Mouse (Mus musculus) kidney, postnatal 25 days (tissue): ENCODE data around the gene Snph.

Experiments used
- DNase-seq, 2 experiments: peaks; one replicate each; pipeline ENCODE4 v3.0.0; 2021; ENCODE audit warnings: mixed read lengths in 2 of 2

The Snph gene

DNA sequence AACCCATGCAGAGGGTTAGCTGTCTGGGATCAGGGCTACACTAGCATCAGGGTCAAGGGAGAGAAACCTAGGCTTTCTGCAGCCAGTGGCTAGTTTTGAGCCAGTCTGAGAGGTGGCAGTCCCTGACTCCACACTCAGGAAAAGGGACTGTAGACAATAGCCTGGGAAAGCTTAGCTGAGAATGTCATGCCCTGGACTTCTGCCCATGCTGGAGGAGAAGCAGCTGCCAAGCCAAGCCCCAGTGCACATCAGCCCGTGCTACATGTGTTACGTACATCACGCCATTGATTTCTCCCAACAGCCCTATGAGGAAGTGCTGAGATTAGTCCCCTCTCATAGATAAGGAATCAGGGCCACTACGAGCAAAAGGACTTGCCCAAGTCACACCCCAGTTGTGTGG, 30.3 kb downstream of the Snph start:
- no peak for DNase-seq

DNA sequence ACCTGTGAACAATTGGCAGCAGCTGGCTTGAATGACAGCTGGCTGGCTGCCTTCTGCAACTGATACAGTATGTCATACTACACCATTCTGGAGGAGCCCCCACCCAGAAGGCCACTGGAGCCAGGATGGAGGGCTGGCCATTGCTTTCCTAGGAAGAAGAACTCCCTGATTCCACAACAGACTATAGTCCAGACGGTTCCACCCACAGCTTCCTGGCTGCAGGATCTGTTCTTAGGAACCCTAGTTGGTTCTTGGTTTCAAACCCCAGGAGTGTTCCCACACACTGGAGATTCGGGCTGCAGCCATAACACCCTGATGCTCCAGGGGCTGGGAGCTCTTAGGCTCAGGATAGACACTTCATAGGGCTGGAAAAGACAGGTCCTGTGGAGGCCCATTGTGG, 34.3 kb downstream of the Snph start:
- DNase-seq = no peak

DNA sequence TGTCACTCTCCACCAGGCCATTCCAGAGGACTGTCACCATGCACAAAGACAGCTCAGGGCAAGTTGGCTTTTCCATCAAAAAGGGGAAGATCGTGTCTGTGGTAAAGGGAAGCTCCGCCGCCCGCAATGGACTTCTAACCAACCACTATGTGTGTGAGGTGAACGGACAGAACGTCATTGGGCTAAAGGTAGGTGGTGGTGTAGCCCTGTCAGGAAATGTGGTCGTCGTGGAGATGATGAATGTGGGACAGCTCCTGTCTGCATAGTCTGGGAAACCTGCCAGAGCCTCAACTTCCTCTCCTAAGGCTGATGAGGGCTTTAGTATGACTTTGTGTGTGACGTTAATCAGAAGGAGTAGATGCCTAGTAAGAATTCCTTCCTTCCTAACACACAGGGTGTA, 45.1 kb downstream of the Snph start:
- DNase-seq = peak in 1 of 2 experiments; percentile 36

DNA sequence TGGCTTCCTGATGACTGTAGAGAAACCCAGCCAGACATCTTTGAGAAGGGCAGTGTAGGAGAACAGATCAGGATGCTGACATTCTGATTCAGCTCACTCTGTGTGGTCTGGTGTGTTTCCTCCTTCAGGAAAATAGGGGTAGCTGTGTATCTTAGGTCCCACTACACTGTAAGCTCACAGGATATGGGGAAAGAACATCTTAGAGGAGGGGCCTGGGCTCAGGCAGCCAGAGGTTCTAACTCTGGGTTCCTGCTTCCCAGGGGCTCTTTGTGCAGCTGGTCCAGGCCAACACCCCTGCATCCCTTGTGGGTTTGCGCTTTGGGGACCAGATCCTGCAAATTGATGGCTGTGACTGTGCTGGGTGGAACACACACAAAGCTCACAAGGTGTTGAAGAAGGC, 45.6 kb downstream of the Snph start:
- DNase-seq = no peak

DNA sequence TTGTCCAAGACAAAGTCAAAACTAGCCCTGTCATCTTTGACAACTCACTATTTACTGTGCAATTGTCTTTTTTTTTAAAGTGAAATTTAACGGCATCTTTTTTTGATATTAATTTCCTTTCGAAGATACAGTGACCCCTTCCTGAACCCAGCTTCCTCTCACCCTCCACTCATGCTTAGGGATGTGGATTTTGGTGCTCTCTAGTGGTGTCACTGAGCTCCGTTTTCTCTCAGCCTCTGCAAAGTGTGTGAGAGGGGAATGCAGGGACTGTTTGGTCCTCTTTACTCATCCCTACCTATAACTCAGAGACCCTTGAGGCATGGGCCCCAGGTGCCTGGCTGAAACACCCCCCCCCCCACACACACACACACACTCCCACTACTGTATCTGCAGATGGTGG, 46.5 kb downstream of the Snph start:
- DNase-seq = no peak

DNA sequence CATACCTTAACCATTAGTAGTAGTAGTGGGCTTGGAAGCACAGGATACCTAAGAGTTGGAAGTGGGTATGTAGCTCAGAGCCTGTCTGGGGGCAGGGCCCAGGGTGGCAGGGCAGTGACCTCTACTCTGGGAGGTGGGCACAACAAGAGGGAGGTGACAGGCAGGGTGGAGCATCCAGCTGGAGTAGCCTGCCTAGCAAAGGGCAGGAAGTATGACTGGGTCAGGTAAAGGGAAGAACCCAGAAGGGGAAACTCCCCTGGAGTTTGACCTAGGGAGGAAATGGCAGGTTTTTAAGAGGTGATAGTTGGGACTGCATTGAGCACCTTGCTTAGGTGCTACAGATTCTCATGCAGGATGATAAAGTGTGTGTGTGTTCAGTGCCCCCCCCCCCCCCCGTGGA, 51.4 kb downstream of the Snph start:
- no peak for DNase-seq

DNA sequence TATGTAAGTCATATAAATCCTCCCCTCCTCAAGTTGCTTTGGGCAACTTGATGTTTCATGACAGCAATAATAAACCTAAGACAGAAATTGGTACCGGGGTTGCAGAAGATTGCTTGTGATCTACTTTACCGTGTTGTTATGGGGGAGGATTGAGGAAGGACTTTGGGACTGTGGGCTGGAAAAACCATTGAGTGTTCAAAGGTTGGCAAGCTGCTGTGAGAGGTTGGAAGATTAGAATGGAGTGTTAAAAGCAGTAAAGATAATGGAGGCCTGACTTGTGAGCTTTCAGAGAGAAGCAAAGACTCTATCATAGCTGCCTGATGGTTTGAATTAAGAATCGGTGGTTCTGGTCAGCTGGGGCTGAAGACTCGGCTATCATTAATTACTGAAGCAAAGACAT, 53.2 kb downstream of the Snph start:
- no peak for DNase-seq

DNA sequence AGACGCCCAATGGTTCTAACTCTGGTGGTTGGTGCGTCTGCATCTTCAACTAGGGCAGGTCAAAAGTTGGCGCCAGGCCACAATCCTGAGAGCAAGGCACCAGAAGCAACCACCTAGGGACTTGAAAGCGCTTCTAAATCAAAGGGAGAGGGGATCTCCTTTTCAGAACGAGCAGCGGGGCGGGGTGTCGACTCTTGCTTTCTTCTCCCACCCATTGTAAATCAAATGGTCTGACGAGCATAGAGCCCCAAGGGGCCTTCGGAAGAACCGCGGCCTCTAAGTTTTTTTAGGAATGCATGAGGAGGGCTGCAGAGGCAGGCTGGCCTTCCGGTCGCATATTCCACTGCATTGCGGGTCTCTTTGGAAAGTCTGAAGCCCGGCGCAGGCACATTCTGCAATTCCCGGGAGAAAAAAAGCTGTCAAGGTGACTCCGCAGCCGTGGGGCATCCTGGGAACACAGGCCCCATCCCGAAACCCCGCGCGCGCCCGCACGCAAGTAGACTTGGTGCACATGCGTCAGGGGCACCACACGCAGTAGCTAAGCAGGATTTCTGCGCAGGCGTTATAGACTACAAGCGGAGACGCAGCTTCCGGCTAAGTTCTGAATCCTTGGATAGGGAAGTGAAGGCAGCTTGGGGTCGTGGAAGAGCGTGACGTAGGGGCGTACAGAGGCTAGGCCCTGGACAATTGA, 56.5 kb downstream of the Snph start:
- peak; percentile 90 to 95 for DNase-seq

DNA sequence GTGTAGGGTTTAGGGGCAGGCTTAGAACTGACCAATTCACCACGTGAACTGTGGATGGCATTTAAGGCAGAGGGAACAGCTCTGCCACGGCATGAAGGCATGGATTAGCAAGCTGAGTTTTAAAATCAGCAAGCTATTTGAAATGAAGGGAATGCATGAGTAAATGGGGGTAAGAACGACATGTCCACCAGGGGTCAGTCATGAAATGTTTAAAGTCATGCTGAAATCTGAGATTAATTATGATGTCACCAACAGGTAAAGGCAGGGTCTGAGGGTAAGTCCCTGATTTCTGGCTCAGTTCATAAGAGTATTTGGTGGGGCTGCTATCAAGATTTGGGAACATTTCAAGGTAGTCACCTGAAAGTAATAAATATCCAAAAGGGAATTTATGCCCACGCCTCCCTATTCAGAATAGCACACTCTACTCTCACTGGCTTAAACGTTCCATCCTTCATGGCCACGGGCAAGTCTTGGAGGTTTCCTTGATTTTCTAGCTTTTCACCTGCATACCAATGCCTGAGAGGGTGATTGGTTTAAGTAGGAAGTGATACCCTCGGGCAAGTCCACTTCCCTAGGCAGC, 57.2 kb downstream of the Snph start:
- peak in 1 of 2 experiments; percentile 52 for DNase-seq

DNA sequence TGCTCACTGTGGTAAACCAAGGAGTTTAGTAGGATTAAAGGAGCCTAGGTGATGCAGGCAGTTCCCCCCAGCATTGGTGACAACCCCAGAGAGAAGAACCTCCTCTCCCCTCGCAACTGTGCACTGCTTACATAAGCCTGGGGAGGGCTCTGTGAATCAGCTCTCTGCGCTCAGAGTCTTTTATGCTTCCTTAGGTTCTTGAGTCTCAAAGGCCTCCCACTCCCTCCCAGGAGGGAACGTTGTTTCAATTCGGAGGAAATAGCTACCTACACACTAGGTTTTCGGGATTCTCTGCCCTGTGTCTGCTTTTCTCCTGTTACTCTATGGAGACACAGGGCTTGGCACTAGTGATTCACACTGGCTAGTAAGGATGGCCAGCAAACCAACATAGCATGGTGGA, 57.8 kb downstream of the Snph start:
- DNase-seq = no peak

DNA sequence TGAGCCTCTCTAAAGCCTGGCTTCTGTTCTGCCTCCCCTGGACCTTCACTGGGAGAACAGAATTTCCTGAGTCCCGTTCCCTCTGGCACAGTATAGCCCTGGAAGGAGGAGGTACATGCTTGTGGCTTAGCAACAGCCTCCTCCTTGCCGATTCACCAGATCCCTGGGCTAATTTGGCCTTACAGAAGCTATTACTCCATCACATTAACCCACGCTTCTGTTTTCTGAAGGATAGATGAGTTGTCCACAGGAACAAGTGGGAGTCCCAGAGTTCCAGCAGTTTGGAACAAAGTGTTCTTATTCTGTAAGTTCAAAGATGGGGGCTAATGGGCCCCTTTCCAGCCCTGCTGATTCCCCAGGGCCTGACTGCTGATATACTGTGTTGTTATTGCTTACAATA, 58.7 kb downstream of the Snph start:
- no peak for DNase-seq

DNA sequence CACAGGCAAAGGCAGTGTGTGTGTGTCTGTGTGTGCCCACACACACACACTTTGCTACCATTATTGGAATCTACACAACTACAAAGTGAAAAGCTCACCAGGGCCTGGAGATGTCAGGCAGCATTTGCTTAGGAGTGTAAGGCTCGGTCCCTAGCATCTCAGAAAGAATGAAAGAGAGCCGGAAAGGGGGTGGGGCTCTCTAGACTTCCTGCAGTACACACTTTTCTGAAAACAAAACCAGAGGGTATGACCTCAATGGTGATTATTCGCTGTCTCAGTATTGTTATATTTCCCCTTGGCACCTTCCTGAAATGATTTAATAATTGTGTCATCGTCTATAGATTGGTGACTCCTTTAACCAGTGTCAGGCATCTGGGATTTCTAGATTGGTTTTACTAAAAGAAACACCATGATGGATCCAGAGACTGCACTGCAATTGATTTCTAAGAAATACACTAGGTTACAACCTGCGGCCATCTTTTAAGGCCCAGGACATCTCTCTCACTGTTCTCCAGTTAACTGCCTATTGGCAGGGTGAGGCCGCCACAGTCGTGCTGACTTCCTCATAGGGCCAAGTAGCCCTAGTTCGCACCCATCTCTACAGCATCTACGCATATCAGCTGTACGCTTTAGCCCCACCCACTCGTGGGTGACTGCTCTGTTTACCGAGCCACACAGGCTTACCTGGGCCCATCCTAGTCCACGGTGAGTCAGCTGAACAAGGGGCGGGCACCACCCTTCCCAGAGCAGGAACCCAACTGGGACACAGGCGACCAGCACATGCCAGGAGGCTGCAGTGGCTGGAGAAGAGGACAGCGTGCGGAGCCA, 60.3 kb downstream of the Snph start, which contains the start of gene Sdcbp2:
TSS of gene Sdcbp2 (plus strand) at position 750 of the 828 bp plus-strand sequence.
- no peak for DNase-seq

DNA sequence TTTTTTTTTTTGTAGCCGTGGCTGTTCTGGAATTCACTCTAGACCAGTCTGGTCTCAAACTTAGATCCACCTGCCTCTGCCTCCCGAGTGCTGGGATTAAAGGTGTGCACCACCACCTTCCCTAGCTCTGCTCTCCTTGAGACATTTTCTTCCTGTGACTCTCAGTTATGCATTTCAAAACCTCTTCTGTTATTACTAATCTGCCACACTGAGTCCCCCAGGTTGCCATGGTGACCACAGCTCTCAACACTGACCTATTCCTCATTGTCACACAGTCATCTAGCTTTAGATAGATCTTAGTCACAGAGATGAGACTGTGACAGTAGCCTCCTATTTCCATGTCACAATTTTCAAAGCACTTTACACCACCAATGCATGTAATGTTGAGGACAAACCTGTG, 62.9 kb downstream of the Snph start:
- no peak for DNase-seq

DNA sequence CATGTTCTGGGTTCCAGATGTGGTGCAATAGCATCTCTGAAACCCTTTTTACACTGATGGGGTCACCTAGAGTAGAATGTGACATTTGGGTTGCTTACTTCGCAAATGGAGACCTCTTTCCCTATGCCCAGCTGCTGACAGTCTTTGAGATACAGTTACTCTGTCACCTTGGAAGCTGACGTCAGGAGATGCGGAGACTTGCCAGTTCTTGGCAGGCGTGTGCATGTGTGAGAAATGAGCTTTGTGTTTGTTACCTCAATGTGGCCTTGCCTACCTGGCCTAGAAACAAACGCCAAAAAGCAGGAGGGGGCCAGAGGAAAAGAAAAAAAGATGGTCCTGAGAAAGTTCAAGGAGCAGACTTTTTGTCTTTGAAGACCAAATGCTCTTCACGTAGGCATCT, 65.5 kb downstream of the Snph start:
- DNase-seq = no peak

DNA sequence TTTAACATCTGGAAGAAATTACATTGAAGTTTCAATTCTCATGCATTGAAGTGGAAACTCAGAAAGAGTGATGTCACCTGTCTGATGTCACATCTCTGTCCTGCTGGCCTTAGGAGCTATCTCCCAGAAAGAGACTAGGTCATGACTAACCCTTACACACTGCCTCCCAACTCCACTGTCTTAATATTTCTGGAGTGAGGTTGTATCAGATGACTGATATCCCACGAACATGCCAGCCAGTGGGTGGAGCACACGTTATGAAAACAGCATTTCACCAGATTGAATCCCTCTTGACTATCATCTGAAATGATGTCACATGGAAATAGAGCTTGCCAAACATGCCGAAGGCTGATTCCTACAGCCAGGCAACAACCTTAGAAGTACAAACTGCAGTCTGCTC, 67.4 kb downstream of the Snph start:
- no peak for DNase-seq

DNA sequence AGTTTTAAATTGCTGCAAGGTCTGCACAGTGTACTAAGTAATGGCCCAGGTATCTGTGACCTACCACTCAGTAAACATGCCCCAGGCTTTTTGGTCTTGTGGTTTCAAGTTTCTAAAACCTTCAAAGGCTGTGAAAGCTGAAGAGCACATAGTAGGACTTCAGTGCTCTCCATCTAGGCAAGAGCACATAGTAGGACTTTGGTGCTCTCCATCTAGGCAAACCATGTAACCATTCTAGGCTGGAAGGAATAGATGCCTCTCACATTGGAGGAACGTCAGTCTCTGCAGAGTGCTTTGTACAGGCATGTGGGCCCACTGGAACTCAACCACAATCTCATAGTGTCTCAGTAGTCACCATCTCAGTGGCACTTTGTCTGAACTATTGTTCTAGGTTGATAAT, 68.4 kb downstream of the Snph start:
- DNase-seq = no peak

DNA sequence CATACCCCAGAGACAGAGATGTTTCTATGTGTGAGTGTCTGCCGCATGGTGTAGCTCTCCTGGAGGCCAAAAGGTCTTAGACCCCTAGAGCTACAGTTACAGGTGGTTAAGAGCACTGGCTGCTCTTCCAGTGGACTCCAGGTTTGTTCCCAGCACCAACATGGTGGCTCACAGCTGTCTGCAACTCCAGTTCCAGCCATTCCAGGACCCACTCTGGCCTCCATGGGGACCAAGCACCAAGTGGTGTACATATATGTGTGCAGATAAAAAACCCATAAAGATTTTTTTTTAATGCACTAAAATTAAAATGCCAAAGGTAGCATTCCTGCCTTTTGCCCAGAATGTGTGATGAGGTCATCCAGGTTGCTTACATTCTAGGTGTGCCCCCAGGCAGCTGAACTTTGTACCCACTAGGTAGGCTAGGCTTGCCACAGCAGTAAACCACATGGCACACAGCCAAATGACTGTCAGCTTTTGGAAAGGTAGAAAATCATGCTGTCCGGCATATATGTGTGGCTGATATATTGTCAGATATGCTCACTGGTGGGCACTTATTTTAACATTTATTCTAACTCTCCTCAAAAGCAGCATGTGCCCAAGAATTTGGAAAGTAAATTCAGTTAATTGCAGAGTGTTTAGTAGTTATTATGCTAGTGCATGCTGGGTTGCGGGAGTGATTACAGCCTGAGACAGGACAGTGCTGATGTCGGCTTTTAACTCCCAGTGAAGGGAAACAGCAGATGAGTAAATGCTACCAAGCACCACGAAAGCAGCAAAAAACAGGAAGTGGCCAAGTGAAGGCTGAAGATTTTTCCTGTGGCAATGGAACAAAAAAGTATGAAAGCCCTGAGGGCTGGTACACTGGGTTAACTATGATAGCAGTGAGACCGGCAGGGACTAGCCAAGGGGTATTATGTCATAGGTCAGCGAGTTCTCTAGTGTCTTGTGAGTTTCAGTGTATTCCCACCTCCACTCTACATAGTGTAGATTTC, 69.2 kb downstream of the Snph start:
- DNase-seq = peak; percentile 78 to 80

DNA sequence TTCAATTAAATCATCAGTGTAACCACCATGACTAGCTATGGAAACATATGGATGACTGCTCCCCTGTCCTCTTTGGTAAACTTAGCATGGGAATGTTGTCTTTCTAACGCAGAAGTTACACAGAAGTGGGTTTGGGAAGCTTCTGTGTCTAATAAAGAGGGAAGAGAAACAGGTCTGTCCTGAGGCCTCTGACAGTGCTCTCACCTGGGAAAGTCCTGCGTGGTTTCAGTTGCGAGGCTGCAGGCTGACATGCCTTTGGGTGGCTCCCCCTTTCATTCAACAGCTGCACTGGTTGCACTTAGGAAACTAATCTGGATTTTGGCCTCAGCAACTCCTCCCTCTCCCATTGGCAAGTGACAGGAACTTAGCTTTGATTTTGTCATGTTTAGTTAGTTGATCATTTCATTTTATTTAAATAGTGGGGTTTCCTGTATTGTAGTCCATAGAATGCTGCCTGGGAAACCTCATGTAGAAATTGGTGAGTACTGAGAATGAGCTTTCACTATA, 82.7 kb downstream of the Snph start:
- DNase-seq = no peak

DNA sequence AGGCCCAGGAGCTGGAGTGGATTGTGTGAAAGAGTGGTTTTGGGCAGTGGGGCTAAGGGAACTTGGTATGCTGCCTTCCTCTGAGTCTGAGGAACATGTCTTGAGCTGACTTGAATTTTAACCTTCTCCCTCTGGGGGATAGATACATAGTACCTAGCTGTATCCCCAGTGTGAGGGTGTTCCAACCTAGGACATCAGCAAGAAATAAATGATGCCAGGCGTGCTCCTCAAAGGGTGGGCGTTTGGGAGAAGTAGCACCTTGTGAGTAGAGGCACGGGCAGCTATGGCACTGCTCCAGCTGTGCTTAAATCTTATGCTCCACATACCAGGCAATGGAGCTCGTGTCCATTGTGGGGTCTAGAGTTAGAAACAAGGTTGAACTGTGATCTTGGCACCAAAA, 85.8 kb downstream of the Snph start:
- no peak for DNase-seq

DNA sequence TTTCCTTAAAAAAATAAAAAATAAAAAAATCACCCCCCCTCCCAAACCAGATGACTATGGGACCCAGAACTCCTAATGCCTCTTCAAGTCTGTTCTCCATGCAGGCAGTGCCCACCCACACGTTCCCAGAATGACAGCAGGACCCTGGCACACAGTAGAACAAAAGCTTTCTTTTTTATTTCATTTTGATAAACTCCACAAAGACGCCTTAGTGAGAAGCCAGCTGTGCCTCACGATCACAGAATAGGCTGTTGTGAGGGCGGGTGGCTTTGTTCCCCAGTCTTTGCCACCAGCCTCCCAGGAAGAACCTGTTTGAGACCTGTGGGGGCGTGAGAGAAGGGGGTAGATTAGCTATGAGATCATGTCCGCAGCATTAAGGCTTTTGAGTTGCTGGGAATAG, 87.7 kb downstream of the Snph start:
- no peak for DNase-seq

DNA sequence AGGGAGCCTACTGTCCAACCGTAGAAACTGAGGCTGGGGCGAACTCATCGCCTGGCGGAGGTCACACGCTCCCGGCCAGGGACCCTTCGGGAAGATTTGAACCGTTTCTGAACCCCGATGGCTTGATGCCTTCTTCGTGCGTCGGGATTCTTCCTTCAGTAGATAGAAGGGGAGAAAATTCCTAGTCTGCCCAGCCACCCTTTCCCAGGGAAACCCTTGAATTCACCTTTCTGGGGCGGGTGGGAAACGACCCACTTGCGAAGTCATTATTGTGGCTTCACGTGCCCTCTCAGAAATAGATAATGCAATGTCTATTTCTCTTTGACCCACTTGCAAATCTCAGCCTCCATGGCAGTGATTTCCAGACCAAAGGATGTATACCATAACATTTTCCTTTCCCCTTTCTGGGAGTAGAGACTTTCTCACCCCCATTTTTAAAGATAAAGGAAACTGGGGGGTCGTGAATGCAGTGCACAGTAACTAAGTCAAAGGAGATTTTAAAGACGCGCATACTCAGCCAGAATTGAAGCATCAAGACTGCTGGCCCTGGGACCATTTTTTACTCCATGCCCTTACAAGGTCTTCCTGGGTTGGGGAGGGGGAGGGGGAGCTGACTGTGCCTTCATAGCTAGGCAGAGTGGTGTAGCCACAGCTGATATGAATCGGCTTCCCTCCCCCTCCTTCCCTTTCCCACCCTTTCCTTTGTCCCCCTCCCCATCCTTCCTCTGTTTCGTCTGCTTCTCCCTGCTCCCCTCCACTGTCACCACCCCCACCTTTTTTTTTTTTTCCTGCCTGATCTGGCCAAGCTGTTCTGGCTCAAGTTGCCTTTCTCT, 89.1 kb downstream of the Snph start:
- DNase-seq = peak; percentile 79 to 83
